Mouse (Mus musculus): ENCODE data around the gene Kif21a. TPM values are rescaled to one million over a fixed set of nuclear protein-coding genes. Genes with fewer than 3 reads are reported as not detected.

Kif21a gene
- total and polyA plus RNA-seq, 3 experiments: not detected

DNA sequence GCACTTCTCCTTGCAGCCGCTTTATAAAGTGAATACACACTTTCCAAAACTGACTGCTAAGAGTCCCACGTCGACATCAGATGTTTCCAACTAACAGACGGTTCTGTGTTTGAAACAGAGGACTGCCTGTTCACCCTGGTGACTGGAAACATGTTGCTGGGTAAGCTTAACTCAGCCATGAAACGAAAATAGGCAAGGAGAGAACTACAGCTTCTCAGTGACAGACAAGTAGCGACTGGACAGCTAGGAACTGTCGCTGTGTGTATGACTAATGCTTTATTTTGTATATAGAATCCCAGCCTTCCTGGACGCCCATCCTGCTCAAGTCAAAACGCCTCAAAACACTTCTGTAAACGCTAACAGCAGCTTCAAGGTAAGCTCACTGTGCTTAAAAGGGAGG, 21.3 kb downstream of the Kif21a start:
- Histone ChIP-seq H3K9me3 (replicated peaks; ENCODE audit: low read length) (peaks cover 43% of the 10 kb centered on the region), H3K27ac (ENCODE audit: insufficient read depth, low read depth) (no peak overlapping the region), H3K4me1 (ENCODE audit: control insufficient read depth in 1 of 2, insufficient read depth in 2 of 2) (no peaks in the 10 kb centered on the region), H3K27me3 (replicated peaks) (no peaks in the 10 kb centered on the region), H3K4me2 (ENCODE audit: insufficient read depth, low read depth, poor library complexity, severe bottlenecking) (no peak overlapping the region), H3K9ac (ENCODE audit: insufficient read depth, low read depth) (no peak overlapping the region), H3K36me3 (replicated peaks in 1 of 2; ENCODE audit: control insufficient read depth in 1 of 2, insufficient read depth in 1 of 2, low read length in 1 of 2) (no peaks in the 10 kb centered on the region), H3K79me2 (replicated peaks; ENCODE audit: control insufficient read depth, extremely low read depth, insufficient read depth, poor library complexity, severe bottlenecking) (no peaks in the 10 kb centered on the region), H3K4me3 (replicated peaks in 1 of 3; ENCODE audit: low read depth in 2 of 3, low read length in 2 of 3, poor library complexity in 1 of 3) (no peak overlapping the region)
- in situ Hi-C loops (cut with MboI; ENCODE audit: low pct_ligation_motif_present, low pct_unique_long_range_greater_than_20kb, low sequenced_read_pairs) (no loop called here), dilution Hi-C loops (cut with MboI; ENCODE audit: extremely low pct_ligation_motif_present, extremely low pct_unique_long_range_greater_than_20kb, low sequenced_read_pairs) (no loop called here)
- no peak for TF ChIP-seq MAFK (IDR thresholded peaks at IDR 0.05; ENCODE audit: insufficient replicate concordance, low read length)
- TF ChIP-seq JUND (conservative IDR thresholded peaks at IDR 0.05; ENCODE audit: low read depth, low read length): no peak
- TF ChIP-seq NRF1 (IDR thresholded peaks at IDR 0.05; ENCODE audit: low read depth, low read length): no peak
- TF ChIP-seq TCF12 (IDR thresholded peaks at IDR 0.05; ENCODE audit: low read depth, low read length): no peak
- TF ChIP-seq USF1 (IDR thresholded peaks at IDR 0.05; ENCODE audit: low read depth, low read length): no peak
- TF ChIP-seq MAX (IDR thresholded peaks at IDR 0.05; ENCODE audit: low read length): no peak
- no peak for TF ChIP-seq TBP (conservative IDR thresholded peaks at IDR 0.05; ENCODE audit: low read depth, low read length)
- no peak for TF ChIP-seq MEF2A (IDR thresholded peaks at IDR 0.05; ENCODE audit: borderline replicate concordance, low read depth, low read length)
- TF ChIP-seq KAT2A (IDR thresholded peaks at IDR 0.05; ENCODE audit: insufficient replicate concordance, low read length): no peak
- no peak for TF ChIP-seq ELF1 (IDR thresholded peaks at IDR 0.05; ENCODE audit: low read depth, low read length)
- no peak for TF ChIP-seq UBTF (IDR thresholded peaks at IDR 0.05; ENCODE audit: low read depth, low read length)
- TF ChIP-seq HCFC1 (IDR thresholded peaks at IDR 0.05; ENCODE audit: low read depth, low read length): no peak
- no peak for TF ChIP-seq SMC3 (IDR thresholded peaks at IDR 0.05; ENCODE audit: low read depth, low read length)
- TF ChIP-seq RCOR1 (conservative IDR thresholded peaks at IDR 0.05; ENCODE audit: low read depth, low read length): no peak
- TF ChIP-seq POLR2AphosphoS2 (IDR thresholded peaks at IDR 0.05; ENCODE audit: low read depth, low read length): no peak
- TF ChIP-seq RAD21 (IDR thresholded peaks at IDR 0.05; ENCODE audit: low read depth, low read length): no peak
- no peak for TF ChIP-seq MXI1 (IDR thresholded peaks at IDR 0.05; ENCODE audit: low read depth, low read length)
- no peak for TF ChIP-seq GABPA (IDR thresholded peaks at IDR 0.05; ENCODE audit: insufficient replicate concordance, low read depth, low read length)
- TF ChIP-seq IRF4 (IDR thresholded peaks at IDR 0.05; ENCODE audit: low read depth, low read length): no peak
- no peak for TF ChIP-seq NELFE (IDR thresholded peaks at IDR 0.05; ENCODE audit: low read depth, low read length)
- no peak for DNase-seq (ENCODE audit: extremely low read depth)

GRCm38 (mm10) chr15:91022276-91022675, 27.5 kb downstream of the Kif21a start:
- in situ Hi-C loops (cut with MboI; ENCODE audit: low pct_ligation_motif_present, low pct_unique_long_range_greater_than_20kb, low sequenced_read_pairs): no loop called here
- H3K27me3 ChIP-seq (replicated peaks): no peaks in the 10 kb centered on the region
- no peak for DNase-seq (ENCODE audit: extremely low read depth)
- no peak overlapping the region for H3K9ac ChIP-seq (ENCODE audit: insufficient read depth, low read depth)
- H3K4me2 ChIP-seq (ENCODE audit: insufficient read depth, low read depth, poor library complexity, severe bottlenecking): no peak overlapping the region
- no peak for TF ChIP-seq ELF1 (IDR thresholded peaks at IDR 0.05; ENCODE audit: low read depth, low read length)
- no peak for TF ChIP-seq RCOR1 (conservative IDR thresholded peaks at IDR 0.05; ENCODE audit: low read depth, low read length)
- no peak for TF ChIP-seq SMC3 (IDR thresholded peaks at IDR 0.05; ENCODE audit: low read depth, low read length)
- TF ChIP-seq POLR2AphosphoS2 (IDR thresholded peaks at IDR 0.05; ENCODE audit: low read depth, low read length): no peak
- no peak for TF ChIP-seq BHLHE40 (IDR thresholded peaks at IDR 0.05; ENCODE audit: low read depth, low read length)
- peaks cover 56% of the 10 kb centered on the region for H3K9me3 ChIP-seq (replicated peaks; ENCODE audit: low read length)
- H3K4me3 ChIP-seq (replicated peaks in 1 of 3; ENCODE audit: low read depth in 2 of 3, low read length in 2 of 3, poor library complexity in 1 of 3): no peak overlapping the region
- H3K4me1 ChIP-seq (ENCODE audit: control insufficient read depth in 1 of 2, insufficient read depth in 2 of 2): no peaks in the 10 kb centered on the region
- H3K27ac ChIP-seq (ENCODE audit: insufficient read depth, low read depth): no peak overlapping the region
- no peaks in the 10 kb centered on the region for H3K79me2 ChIP-seq (replicated peaks; ENCODE audit: control insufficient read depth, extremely low read depth, insufficient read depth, poor library complexity, severe bottlenecking)
- H3K36me3 ChIP-seq (replicated peaks in 1 of 2; ENCODE audit: control insufficient read depth in 1 of 2, insufficient read depth in 1 of 2, low read length in 1 of 2): no peaks in the 10 kb centered on the region
- dilution Hi-C loops (cut with MboI; ENCODE audit: extremely low pct_ligation_motif_present, extremely low pct_unique_long_range_greater_than_20kb, low sequenced_read_pairs): no loop called here
